Mouse (Mus musculus) granulocyte monocyte progenitor cell, adult 5-6 weeks (primary cell): ENCODE results near the gene Chst3. TPM values are rescaled to one million over a fixed set of nuclear protein-coding genes. Genes with fewer than 3 reads are reported as not detected.
A peak's percentile ranks its signal among the peaks of the same experiment; 100 is the strongest.
"Not testable (repeated sequence)": the region's sequence is repeated elsewhere in the genome, so short reads cannot be mapped to it uniquely, and the experiment has no call there.

Experiments used
- ATAC-seq: replicated peaks from 2 replicates; pipeline ENCODE4 v1.8.0; 2016; ENCODE audit warnings: mild to moderate bottlenecking, moderate TSS enrichment, inconsistent platforms; ENCODE audit not compliant: poor library complexity, severe bottlenecking
- total RNA-seq, 2 experiments: library from RNA; stranded (forward) in 1 of 2; stranded (reverse) in 1 of 2; fragments of 200-712, 200-1000 nt in 1 of 2; fragments of >200 nt in 1 of 2; fragmentation: Nextera tagmentation in 1 of 2; gene quantifications; 2 replicates each; pipeline ENCODE4 v1.2.3; 2014 to 2017

Chst3 gene
- total RNA-seq, 2 experiments from 2014 or later = not detected

DNA sequence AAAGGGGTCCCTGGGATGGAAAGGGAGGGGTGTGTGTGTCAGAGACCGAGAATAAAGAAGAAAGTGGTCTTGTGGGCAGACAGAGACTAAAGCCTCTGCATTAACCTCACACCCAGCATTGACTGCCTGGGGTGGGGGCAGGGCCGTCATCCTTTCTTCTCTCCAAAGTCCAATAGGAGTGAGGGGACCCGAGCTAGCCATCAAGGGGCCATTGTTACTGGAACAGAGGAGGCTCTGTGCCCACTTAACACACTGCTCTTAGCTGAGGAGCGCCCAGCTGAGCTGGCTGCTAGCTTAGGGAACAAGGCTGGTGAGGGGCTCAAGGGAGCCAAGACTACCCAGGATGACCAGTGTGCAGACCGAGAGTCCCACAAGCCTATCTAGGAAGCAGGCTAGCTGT, 16.3 kb downstream of the Chst3 start:
- ATAC-seq = no peak

DNA sequence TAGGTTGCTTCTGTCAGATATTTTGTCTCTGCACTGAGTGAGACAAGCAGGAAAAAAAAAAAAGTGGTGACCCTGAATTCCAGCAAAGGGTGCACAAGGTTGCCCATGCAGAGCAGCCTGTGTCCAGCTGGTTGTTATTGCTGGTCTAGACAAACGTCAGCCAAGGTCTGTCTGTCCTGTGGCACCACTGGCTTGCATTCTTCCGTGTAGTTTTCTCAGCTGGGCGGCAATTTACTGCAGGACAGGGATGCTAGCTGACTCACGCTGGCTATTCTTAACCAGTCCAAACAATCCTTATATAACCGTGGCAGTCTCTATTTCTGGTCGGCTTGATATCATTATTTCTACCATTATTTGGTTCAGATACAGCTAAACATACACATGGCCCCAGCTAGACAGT, 18.1 kb downstream of the Chst3 start:
- ATAC-seq = no peak

DNA sequence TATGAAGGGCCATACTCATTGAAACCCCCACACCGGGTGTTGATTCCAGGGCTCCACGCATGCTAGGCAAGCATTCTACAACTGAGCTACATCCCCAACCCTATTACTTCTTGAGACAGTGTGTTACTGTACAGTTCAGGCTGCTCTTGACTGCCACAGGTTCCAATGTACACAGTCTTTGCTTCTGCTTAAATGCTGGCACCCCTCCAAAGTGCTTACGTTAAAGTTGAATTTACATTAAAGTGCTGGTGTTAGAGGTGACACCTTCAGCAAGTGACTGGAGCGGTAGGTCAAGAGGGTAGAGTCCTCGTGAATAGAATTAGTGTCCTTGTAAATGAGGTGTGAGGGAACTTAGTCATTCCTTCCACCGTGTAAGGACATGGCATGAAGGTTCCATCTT, 19.7 kb downstream of the Chst3 start:
- ATAC-seq = no peak

- ATAC-seq = no peak
These were observed 21.6 kb downstream of the Chst3 start for GRCm38 (mm10) chr10:60197406-60197821.

DNA sequence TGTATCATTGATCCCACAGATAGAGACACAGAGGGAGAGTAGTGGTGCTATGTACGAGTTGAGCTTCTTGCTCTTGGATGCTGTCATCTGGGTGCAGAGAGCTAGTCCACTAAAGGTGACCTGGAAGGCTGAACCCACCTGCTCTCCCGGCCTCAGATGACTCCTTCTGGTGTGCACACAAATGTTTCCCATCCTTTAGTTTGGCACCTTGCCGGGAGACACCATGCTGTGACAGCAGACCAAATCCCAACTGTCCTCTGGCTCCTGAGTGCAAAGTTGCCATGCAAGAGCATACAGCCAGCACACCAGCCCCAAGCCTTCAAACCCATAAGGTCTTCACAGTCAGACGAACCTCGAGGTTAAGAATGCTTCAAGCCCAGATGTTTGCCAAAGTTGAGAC, 22.1 kb downstream of the Chst3 start:
- no peak for ATAC-seq

DNA sequence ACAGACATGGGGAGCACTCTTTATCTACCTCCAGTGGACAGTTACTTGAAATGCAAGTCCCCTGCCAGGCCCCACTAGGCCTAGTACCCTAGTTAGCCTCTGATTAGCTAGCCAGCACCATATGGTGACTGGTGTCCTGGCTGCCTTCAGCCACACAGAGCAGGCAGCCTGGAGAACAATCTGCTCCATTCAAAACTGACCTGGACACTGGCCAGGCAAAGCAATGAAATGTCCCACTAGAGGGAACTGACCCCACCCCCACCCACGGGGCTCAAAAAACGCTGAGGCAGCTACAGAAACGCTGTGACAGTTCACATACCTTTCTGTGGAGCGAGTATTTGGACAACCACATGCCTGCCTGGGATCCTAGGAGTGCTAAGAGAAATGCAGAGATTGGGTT, 24.0 kb downstream of the Chst3 start:
- no peak for ATAC-seq

DNA sequence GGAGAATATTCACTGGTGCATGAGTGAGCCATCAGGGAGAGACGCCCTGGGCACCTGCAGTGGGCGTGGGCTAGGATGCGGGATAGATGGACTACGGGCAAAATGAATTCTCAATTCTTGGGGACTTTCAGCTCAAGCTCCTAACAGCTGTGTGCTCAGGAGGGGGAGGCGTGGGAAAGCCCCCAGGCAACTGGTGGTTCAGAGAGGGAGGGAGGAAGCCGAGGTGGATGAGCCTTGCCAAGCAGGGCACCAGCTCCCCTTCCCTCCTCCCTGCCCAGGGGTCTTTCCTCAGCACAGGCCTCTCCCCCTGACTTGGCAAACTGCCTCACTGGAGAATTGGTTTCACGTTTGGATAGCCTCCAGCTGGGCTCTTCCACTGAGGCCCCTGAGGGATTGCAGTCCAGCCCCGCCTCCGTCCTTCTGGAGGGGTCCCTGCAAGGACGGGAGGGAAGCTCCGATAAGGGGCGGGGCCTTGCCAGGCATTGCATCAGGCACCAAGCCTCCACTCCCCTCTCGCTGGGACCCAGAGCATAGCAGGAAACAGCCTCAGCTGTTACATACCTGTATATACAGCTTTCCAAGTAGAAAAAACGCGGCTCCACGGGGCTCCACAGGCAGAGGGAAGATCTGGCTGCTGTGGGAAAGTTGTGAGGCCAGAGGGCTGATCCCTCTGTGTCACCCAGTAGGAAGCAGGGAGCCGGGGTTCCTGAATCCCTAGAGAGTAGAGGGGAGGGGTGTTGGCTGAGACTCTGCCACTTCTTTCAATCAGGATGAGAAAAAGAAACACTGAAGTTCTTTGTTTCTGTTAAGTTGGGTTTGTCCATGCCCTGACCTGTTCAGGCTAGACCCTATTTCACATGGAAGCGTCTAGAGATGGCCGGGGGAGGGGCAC, 25.3 kb downstream of the Chst3 start:
- ATAC-seq = peak; percentile 83

DNA sequence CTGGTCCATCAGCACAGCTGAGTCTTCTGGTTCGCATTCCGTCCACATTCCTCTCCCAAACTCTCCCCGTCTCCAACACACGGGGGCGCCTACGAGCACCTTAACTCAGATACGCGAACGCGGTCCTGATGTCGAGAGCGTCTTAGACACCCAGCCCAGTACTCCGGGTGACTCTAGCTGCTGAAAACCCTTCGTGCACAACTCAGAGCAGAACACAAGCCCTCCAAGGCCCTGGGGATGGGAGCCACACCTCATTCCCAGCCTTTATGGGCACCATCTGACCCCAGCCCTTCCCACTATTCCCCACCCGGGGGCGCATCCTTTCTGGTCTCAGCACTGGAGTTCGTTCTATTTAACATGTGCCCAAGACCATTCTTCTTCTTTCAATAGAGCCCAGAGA, 27.3 kb downstream of the Chst3 start:
- ATAC-seq = peak; percentile 72

DNA sequence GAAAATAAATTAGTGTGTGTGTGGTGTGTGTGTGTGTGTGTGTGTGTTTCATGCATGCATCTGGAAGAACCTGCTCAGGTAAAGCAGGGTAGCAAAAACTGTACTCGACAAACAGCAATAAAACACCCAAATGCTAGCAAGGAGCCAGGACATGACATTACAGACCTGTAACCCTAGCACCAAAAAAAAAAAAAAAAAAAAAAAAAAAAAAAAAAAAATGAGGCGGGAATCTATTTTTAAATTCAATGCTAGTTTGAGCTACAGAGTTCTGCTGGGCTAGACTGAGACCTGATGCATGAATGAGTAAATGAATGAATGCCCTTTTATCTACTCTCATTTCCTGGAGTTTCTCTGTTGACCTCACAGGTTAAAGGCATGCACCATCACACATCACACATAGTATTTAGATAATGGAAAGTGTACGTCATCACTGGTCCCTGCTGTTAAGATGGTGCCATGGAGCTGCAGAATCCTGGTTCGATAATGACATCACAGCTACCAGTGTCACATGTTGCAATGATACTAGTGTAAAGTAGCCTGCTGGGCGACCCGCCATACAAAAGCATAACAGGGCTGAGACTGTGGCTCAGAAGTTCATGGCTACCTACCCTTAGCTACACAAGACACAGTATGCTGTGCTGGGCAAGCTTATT, 29.4 kb downstream of the Chst3 start:
- no peak for ATAC-seq

GRCm38 (mm10) chr10:60186191-60186945, 32.7 kb downstream of the Chst3 start:
- 0 out of 2 replicates have a peak, but pooled peaks have one; percentile 40 for ATAC-seq

- no peak for ATAC-seq
These were observed 33.9 kb downstream of the Chst3 start for GRCm38 (mm10) chr10:60185023-60185709.

- not testable (repeated sequence) for ATAC-seq
These were observed 43.8 kb downstream of the Chst3 start for GRCm38 (mm10) chr10:60175306-60175705.

- no peak for ATAC-seq
These were observed 44.6 kb downstream of the Chst3 start for GRCm38 (mm10) chr10:60174506-60174905.

DNA sequence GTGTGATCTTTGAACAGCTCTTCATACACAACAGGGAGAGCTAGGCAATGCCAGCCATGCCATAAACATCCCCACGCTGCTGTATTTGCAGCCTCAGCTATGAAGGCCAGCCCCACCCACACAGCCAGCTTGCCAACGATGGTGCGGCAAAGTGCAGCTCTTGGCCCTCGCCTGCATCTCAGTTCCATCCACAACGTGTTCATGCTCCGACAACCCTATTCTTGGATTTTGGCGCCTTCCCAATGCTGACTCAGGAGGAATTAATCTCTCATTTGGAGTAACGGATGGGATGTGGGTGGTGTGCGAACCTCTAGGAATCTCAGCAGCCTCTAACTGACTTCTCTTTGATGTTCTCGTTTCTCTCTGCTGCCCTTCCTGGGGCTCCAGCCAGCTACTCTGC, 46.0 kb downstream of the Chst3 start:
- no peak for ATAC-seq

DNA sequence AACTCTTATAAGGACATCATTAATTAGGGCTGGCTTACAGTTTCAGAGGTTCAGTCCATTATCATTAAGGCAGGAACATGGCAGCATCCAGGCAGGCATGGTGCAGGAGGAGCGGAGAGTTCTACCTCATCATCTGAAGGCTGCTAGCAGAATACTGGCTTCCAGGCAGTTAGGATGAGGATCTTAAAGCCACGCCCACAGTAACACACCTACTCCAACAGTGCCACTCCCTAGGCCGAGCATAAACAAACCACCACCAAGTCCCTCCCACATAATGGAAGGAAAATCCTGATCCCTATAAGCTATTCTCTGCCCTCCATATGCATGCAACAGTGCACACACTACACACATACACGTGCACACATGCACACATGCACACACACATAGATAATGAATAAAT, 46.8 kb downstream of the Chst3 start:
- ATAC-seq = no peak

- ATAC-seq = no peak
These were observed 47.7 kb downstream of the Chst3 start for GRCm38 (mm10) chr10:60171368-60171767.

DNA sequence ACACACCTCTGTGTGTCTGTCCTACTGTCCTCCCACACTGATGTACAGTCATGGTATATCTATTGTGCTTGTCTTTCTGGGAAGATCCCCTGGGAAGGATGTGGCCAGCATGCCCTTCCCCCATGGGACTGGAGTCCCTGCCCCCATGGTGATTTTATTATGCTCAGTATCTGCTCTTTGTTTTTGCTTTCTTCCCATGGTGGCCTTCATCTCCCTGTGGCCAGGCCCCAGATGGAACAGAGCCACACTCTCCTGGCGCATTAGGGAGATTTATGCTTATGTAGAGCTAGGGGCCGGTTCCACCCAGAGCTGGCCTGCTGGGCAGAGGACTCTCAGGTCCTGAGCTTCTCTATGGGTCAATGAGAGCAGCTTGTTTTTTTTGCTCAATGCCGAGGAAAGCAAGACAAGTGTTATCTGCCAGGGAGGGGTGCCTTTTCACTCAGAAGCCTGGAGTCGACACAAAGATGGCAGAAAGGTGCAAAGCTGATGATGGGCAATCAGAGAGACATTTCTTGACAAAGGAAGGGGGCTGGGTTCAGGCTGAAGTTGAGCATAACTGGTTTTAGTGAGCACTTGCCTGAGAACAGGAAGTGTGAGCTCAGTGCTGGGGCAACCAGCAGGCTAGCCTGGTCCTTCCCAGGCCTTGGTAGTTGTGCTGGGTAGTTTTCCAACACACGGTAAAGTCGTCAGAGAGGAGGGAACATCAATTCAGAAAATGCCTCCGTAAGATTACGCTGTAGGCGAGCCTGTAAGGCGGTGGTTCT, 48.6 kb downstream of the Chst3 start:
- no peak for ATAC-seq

DNA sequence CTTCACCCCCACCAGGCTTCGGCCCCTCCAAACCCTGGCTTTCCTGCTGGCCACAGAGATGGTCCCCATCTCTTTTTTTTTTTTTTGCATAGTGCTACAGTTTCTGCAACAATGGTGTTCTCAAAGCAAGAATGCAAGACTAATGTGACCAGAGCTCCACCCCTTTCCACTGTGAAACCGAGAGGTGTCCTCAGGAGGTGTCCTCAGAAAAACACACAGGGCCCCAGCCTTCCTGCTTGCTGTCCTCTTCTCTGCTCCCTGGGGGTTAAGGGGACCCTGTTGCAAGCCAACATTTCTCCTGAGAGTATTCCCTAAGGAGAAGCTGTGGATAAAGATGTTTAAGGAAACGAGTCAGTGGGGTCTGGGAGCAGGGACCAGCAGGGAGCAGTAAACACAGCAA, 50.1 kb downstream of the Chst3 start:
- ATAC-seq = no peak

- no peak for ATAC-seq
These were observed 50.8 kb downstream of the Chst3 start for GRCm38 (mm10) chr10:60168306-60168705.

- ATAC-seq = no peak
These were observed 53.0 kb downstream of the Chst3 start for GRCm38 (mm10) chr10:60166068-60166467.
